Mouse (Mus musculus) kidney, adult 2 months (tissue): ENCODE results near the gene Foxp1.
A peak's percentile ranks its signal among the peaks of the same experiment; 100 is the strongest.

Experiments
- CTCF ChIP-seq: fragments of 200-500 bp; conservative IDR thresholded peaks from 2 replicates; pipeline ENCODE4 v1.5.1; 2011; ENCODE audit warnings: low read depth, mild to moderate bottlenecking, control low read depth, low read length, moderate library complexity, mixed read lengths; ENCODE audit not compliant: insufficient read depth, insufficient read length
- POLR2A ChIP-seq: fragments of 200-500 bp; IDR thresholded peaks from one replicate; pipeline ENCODE4 v1.6.1; 2011; ENCODE audit warnings: low read depth, low read length, control low read depth

GRCm38 (mm10) chr6:99191636-99192137 is 330.8 kb downstream of the Foxp1 start:
- TF ChIP-seq CTCF (0 out of 2 replicates have a peak, but pooled peaks have one; percentile 12), POLR2A (no peak)
